Mouse (Mus musculus) hindbrain, embryonic 16.5 days (tissue): ENCODE data around the gene Tardbp. TPM values are rescaled to one million over a fixed set of nuclear protein-coding genes. Genes with fewer than 3 reads are reported as not detected.

Source experiments
- ATAC-seq: fragments of 200-750 bp; cut with Nextera tagmentation; 2 replicates; pipeline ENCODE4 v1.8.0; 2017; ENCODE audit warnings: moderate TSS enrichment, moderate library complexity
- H3K27ac ChIP-seq: fragments of 300-500 bp; sonication (generic); 2 replicates; pipeline ENCODE4 v1.5.1; 2014; ENCODE audit warnings: low read depth, mild to moderate bottlenecking, control low read depth, low read length, moderate library complexity
- H3K27me3 ChIP-seq: fragments of 300-500 bp; sonication (generic); replicated peaks from 2 replicates; pipeline ENCODE4 v1.6.1; 2014; ENCODE audit warnings: low read length; ENCODE audit not compliant: control insufficient read depth, insufficient read depth
- H3K36me3 ChIP-seq: fragments of 300-500 bp; sonication (generic); 2 replicates; pipeline ENCODE4 v1.6.1; 2014; ENCODE audit warnings: mild to moderate bottlenecking, low read length, moderate library complexity, mixed read lengths; ENCODE audit not compliant: control insufficient read depth, insufficient read depth
- H3K4me1 ChIP-seq: fragments of 300-500 bp; sonication (generic); 2 replicates; pipeline ENCODE4 v1.6.1; 2014; ENCODE audit warnings: low read depth, low read length; ENCODE audit not compliant: control insufficient read depth, insufficient read depth
- H3K4me2 ChIP-seq: fragments of 300-500 bp; sonication (generic); 2 replicates; pipeline ENCODE4 v1.6.1; 2014; ENCODE audit warnings: mild to moderate bottlenecking, low read length, control low read depth, moderate library complexity
- H3K4me3 ChIP-seq: fragments of 300-500 bp; sonication (generic); 2 replicates; pipeline ENCODE4 v1.5.1; 2014; ENCODE audit warnings: mild to moderate bottlenecking, low read length, control low read depth, moderate library complexity
- H3K9ac ChIP-seq: fragments of 300-500 bp; sonication (generic); 2 replicates; pipeline ENCODE4 v1.6.1; 2014; ENCODE audit warnings: low read depth, mild to moderate bottlenecking, control low read depth, low read length, moderate library complexity
- H3K9me3 ChIP-seq: fragments of 300-500 bp; sonication (generic); 2 replicates; pipeline ENCODE4 v1.6.1; 2014; ENCODE audit warnings: mild to moderate bottlenecking, low read length, moderate library complexity; ENCODE audit not compliant: control insufficient read depth
- WGBS: fragments of 180-500 bp; shearing (Covaris S2); extraction: QIAGEN DNeasy Blood & Tissue Kit; methylation state at CpG from one replicate; pipeline ENCODE4 v1.1.7; 2014; 5-methylcytosine and 5-hydroxymethylcytosine counted together
- polyA plus RNA-seq: library from polyadenylated mRNA; unstranded; fragments of >200 nt; fragmentation: Nextera tagmentation; extraction: Ambion mirVana; gene quantifications from 2 replicates; pipeline ENCODE4 v1.2.1, GENCODE M21; 2015

The Tardbp gene
- 157 and 162 TPM in 2 replicates for polyA plus RNA-seq

GRCm38 (mm10) chr4:148626623-148627185 is at the start of gene Tardbp:
Gene Tardbp, minus strand, starts transcription at chr4:148627019.
- Histone ChIP-seq H3K27me3 (no peaks in the 10 kb centered on the region), H3K4me3 (peak within 1 kb of the TSS; percentile 89), H3K4me2 (peak within 1 kb of the TSS; percentile 64), H3K36me3 (peaks cover 20% of the 10 kb centered on the region), H3K9me3 (no peaks in the 10 kb centered on the region), H3K27ac (peak within 1 kb of the TSS; percentile 94), H3K9ac (peak within 1 kb of the TSS; percentile 98), H3K4me1 (peaks cover 6% of the 10 kb centered on the region)
- ATAC-seq, result peak; percentile 97
- under 1% methylated on average over 51 of the region's 51 CpGs for WGBS

- Histone ChIP-seq H3K4me1 (peaks cover 9% of the 10 kb centered on the region; the same call in 1 of the 2 replicates), H3K36me3 (no peaks in the 10 kb centered on the region), H3K27me3 (0 out of 2 replicates have a peak, but pooled peaks cover 2% of the 10 kb centered on the region), H3K9ac (no peak overlapping the region), H3K4me3 (no peak overlapping the region), H3K27ac (no peak overlapping the region), H3K4me2 (no peak overlapping the region), H3K9me3 (no peaks in the 10 kb centered on the region)
- ATAC-seq, result peak; percentile 31; the same call in 1 of the 2 replicates
- 48% methylated on average over 16 of the region's 16 CpGs for WGBS
Observed at GRCm38 (mm10) chr4:148676188-148676960, 49.6 kb upstream of the Tardbp start.

- no peaks in the 10 kb centered on the region for H3K27me3 ChIP-seq
- no peak for ATAC-seq
- peaks cover 8% of the 10 kb centered on the region; the same call in 1 of the 2 replicates for H3K4me1 ChIP-seq
- H3K9me3 ChIP-seq, result no peaks in the 10 kb centered on the region
- H3K36me3 ChIP-seq, result no peaks in the 10 kb centered on the region
- H3K4me2 ChIP-seq, result no peak overlapping the region
- H3K9ac ChIP-seq, result no peak overlapping the region
- WGBS, result 41% methylated on average over 7 of the region's 7 CpGs
- no peak overlapping the region for H3K27ac ChIP-seq
- no peak overlapping the region for H3K4me3 ChIP-seq
Observed at GRCm38 (mm10) chr4:148675043-148675442, 48.2 kb upstream of the Tardbp start.

- H3K9ac ChIP-seq, result no peak overlapping the region
- H3K36me3 ChIP-seq, result no peaks in the 10 kb centered on the region
- ATAC-seq, result no peak
- 62% methylated on average over 16 of the region's 16 CpGs for whole genome bisulfite sequencing
- no peak overlapping the region for H3K27ac ChIP-seq
- H3K4me1 ChIP-seq, result peaks cover 2% of the 10 kb centered on the region; the same call in 1 of the 2 replicates
- no peaks in the 10 kb centered on the region for H3K9me3 ChIP-seq
- no peaks in the 10 kb centered on the region for H3K27me3 ChIP-seq
- no peak overlapping the region for H3K4me3 ChIP-seq
- no peak overlapping the region for H3K4me2 ChIP-seq
Observed at GRCm38 (mm10) chr4:148671230-148671947, 44.6 kb upstream of the Tardbp start.

GRCm38 (mm10) chr4:148667006-148667755 is 40.4 kb upstream of the Tardbp start:
- H3K4me2 ChIP-seq, result no peak overlapping the region
- WGBS, result 87% methylated on average over 15 of the region's 15 CpGs
- H3K4me1 ChIP-seq, result peaks cover 3% of the 10 kb centered on the region; the same call in 1 of the 2 replicates
- no peak overlapping the region for H3K4me3 ChIP-seq
- no peaks in the 10 kb centered on the region for H3K9me3 ChIP-seq
- no peak for ATAC-seq
- no peak overlapping the region for H3K9ac ChIP-seq
- H3K36me3 ChIP-seq, result no peaks in the 10 kb centered on the region
- H3K27ac ChIP-seq, result no peak overlapping the region
- H3K27me3 ChIP-seq, result no peaks in the 10 kb centered on the region

- no peaks in the 10 kb centered on the region for H3K9me3 ChIP-seq
- no peak overlapping the region for H3K4me2 ChIP-seq
- WGBS, result 29% methylated on average over 6 of the region's 6 CpGs
- H3K9ac ChIP-seq, result no peak overlapping the region
- H3K27ac ChIP-seq, result no peak overlapping the region
- H3K36me3 ChIP-seq, result no peaks in the 10 kb centered on the region
- H3K27me3 ChIP-seq, result no peaks in the 10 kb centered on the region
- ATAC-seq, result no peak
- no peak overlapping the region for H3K4me3 ChIP-seq
- H3K4me1 ChIP-seq, result peaks cover 4% of the 10 kb centered on the region; the same call in 1 of the 2 replicates
Observed at GRCm38 (mm10) chr4:148664021-148664420, 37.2 kb upstream of the Tardbp start.

GRCm38 (mm10) chr4:148663326-148663725 is 36.5 kb upstream of the Tardbp start:
- Histone ChIP-seq H3K27ac (no peak overlapping the region), H3K4me1 (peaks cover 4% of the 10 kb centered on the region; the same call in 1 of the 2 replicates), H3K27me3 (no peaks in the 10 kb centered on the region), H3K9ac (no peak overlapping the region), H3K4me2 (no peak overlapping the region), H3K36me3 (no peaks in the 10 kb centered on the region), H3K4me3 (no peak overlapping the region), H3K9me3 (no peaks in the 10 kb centered on the region)
- no peak for ATAC-seq
- 70% methylated on average over 7 of the region's 7 CpGs for WGBS

GRCm38 (mm10) chr4:148662168-148662965 is 35.5 kb upstream of the Tardbp start:
- Histone ChIP-seq H3K4me3 (no peak overlapping the region), H3K36me3 (no peaks in the 10 kb centered on the region), H3K9ac (no peak overlapping the region), H3K27me3 (no peaks in the 10 kb centered on the region), H3K9me3 (no peaks in the 10 kb centered on the region), H3K4me2 (peak overlapping the region; percentile 44), H3K4me1 (peaks cover 4% of the 10 kb centered on the region; the same call in 1 of the 2 replicates), H3K27ac (no peak overlapping the region)
- WGBS, result 26% methylated on average over 21 of the region's 21 CpGs
- peak; percentile 41; the same call in 1 of the 2 replicates for ATAC-seq
